Mouse (Mus musculus) G1E (cell line): ENCODE results near the gene Bod1l.

Experiments used
- CTCF ChIP-seq: IDR thresholded peaks from 2 replicates; pipeline ENCODE4 v1.5.1; 2012; ENCODE audit warnings: low read depth, low read length, inconsistent platforms, mixed read lengths
- GATA1 ChIP-seq: IDR thresholded peaks from 2 replicates; pipeline ENCODE4 v1.6.1; 2012; ENCODE audit warnings: borderline replicate concordance, low read length, inconsistent platforms, mixed read lengths
- POLR2AphosphoS5 ChIP-seq: IDR thresholded peaks from 2 replicates; pipeline ENCODE4 v1.6.1; 2012; ENCODE audit warnings: low read depth, low read length, inconsistent platforms; ENCODE audit not compliant: insufficient replicate concordance

GRCm38 (mm10) chr5:41821158-41821557 is 23.0 kb downstream of the Bod1l start:
- TF ChIP-seq CTCF, result no peak
- no peak for TF ChIP-seq POLR2AphosphoS5
- no peak for TF ChIP-seq GATA1
